Mouse (Mus musculus): Measurements from ENCODE around the gene Pnpla1.

Pnpla1 gene

GRCm38 (mm10) chr17:28871831-28872230 lies 13.6 kb downstream of the Pnpla1 start:
- Histone ChIP-seq H3K36me3 (ENCODE audit: insufficient read depth, low read length) (no peaks in the 10 kb centered on the region), H3K9me3 (ENCODE audit: low read length) (no peaks in the 10 kb centered on the region), H3K27me3 (ENCODE audit: insufficient read depth, low read length) (peaks cover 12% of the 10 kb centered on the region), H3K4me3 (replicated peaks; ENCODE audit: low read length) (no peak overlapping the region), H3K4me1 (replicated peaks; ENCODE audit: low read depth, low read length) (peaks cover 22% of the 10 kb centered on the region)
- no peak for TF ChIP-seq CTCF (conservative IDR thresholded peaks at IDR 0.05; ENCODE audit: low read length)
- no peak for TF ChIP-seq POU5F1 (IDR thresholded peaks at IDR 0.05; ENCODE audit: borderline replicate concordance, low read length)
- no peak for TF ChIP-seq NANOG (IDR thresholded peaks at IDR 0.05; ENCODE audit: borderline replicate concordance, low read length)

- H3K27me3 ChIP-seq (ENCODE audit: insufficient read depth, low read length), result peaks cover 12% of the 10 kb centered on the region
- H3K9me3 ChIP-seq (ENCODE audit: low read length), result no peaks in the 10 kb centered on the region
- no peaks in the 10 kb centered on the region for H3K36me3 ChIP-seq (ENCODE audit: insufficient read depth, low read length)
- H3K4me1 ChIP-seq (replicated peaks; ENCODE audit: low read depth, low read length), result peaks cover 23% of the 10 kb centered on the region
- no peak for TF ChIP-seq CTCF (conservative IDR thresholded peaks at IDR 0.05; ENCODE audit: low read length)
- no peak for TF ChIP-seq NANOG (IDR thresholded peaks at IDR 0.05; ENCODE audit: borderline replicate concordance, low read length)
- TF ChIP-seq POU5F1 (IDR thresholded peaks at IDR 0.05; ENCODE audit: borderline replicate concordance, low read length), result no peak
- H3K4me3 ChIP-seq (replicated peaks; ENCODE audit: low read length), result no peak overlapping the region
Observed at GRCm38 (mm10) chr17:28872322-28872721, 14.1 kb downstream of the Pnpla1 start.

- Histone ChIP-seq H3K4me1 (replicated peaks; ENCODE audit: low read depth, low read length) (peaks cover 30% of the 10 kb centered on the region), H3K4me3 (replicated peaks; ENCODE audit: low read length) (no peak overlapping the region), H3K27me3 (ENCODE audit: insufficient read depth, low read length) (peaks cover 18% of the 10 kb centered on the region), H3K9me3 (ENCODE audit: low read length) (no peaks in the 10 kb centered on the region), H3K36me3 (ENCODE audit: insufficient read depth, low read length) (no peaks in the 10 kb centered on the region)
- no peak for TF ChIP-seq NANOG (IDR thresholded peaks at IDR 0.05; ENCODE audit: borderline replicate concordance, low read length)
Observed at GRCm38 (mm10) chr17:28874216-28874615, 16.0 kb downstream of the Pnpla1 start.

DNA sequence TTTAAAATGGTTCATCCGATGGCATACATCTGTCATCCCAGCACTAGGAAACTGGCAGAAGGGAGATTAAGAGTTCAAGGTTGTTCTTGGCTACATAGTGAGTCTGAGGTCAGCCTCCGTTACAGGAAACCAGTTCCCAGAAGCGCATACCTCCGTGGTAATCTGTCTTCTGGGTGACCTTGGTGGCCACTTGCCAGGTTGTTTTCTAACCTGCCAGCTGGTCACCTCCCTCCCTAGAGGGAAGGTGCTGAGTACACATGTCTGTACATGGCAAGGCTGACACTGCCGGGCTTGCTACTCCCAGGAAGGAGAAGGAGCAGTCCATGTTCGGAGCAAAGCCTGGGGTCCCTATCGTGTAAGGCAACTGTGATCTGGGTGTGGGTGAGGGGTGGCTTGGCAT lies 16.6 kb downstream of the Pnpla1 start:
- H3K4me1 ChIP-seq (replicated peaks; ENCODE audit: low read depth, low read length), result peaks cover 31% of the 10 kb centered on the region
- H3K36me3 ChIP-seq (ENCODE audit: insufficient read depth, low read length), result no peaks in the 10 kb centered on the region
- H3K4me3 ChIP-seq (replicated peaks; ENCODE audit: low read length), result no peak overlapping the region
- peaks cover 18% of the 10 kb centered on the region for H3K27me3 ChIP-seq (ENCODE audit: insufficient read depth, low read length)
- TF ChIP-seq POU5F1 (IDR thresholded peaks at IDR 0.05; ENCODE audit: borderline replicate concordance, low read length) (no peak), NANOG (IDR thresholded peaks at IDR 0.05; ENCODE audit: borderline replicate concordance, low read length) (no peak), CTCF (conservative IDR thresholded peaks at IDR 0.05; ENCODE audit: low read length) (no peak)
- H3K9me3 ChIP-seq (ENCODE audit: low read length), result no peaks in the 10 kb centered on the region

DNA sequence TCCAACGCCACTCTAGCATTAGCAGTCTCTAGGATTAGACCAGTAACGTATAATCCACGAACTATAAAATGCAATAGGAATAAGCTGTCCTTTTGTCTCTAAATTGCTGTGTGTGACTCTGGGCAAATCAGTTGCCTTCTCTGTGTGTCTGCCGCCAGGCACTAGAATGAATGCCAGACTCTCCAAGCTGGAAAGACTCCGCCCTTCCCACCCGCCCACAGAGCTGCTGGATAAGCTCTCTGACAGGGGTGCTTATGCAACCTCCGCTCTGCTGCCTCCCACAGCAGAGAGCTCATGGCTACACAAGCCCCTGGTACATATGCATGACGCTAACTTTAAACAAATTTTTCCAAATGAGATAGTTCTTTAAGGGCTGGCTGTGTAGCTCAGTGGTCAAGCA lies 17.1 kb downstream of the Pnpla1 start:
- no peaks in the 10 kb centered on the region for H3K9me3 ChIP-seq (ENCODE audit: low read length)
- no peak for TF ChIP-seq NANOG (IDR thresholded peaks at IDR 0.05; ENCODE audit: borderline replicate concordance, low read length)
- no peak for TF ChIP-seq CTCF (conservative IDR thresholded peaks at IDR 0.05; ENCODE audit: low read length)
- H3K36me3 ChIP-seq (ENCODE audit: insufficient read depth, low read length), result no peaks in the 10 kb centered on the region
- H3K4me1 ChIP-seq (replicated peaks; ENCODE audit: low read depth, low read length), result peaks cover 35% of the 10 kb centered on the region
- peaks cover 18% of the 10 kb centered on the region for H3K27me3 ChIP-seq (ENCODE audit: insufficient read depth, low read length)
- no peak overlapping the region for H3K4me3 ChIP-seq (replicated peaks; ENCODE audit: low read length)

- TF ChIP-seq NANOG (IDR thresholded peaks at IDR 0.05; ENCODE audit: borderline replicate concordance, low read length), result no peak
- TF ChIP-seq CTCF (conservative IDR thresholded peaks at IDR 0.05; ENCODE audit: low read length), result no peak
- no peak for TF ChIP-seq POU5F1 (IDR thresholded peaks at IDR 0.05; ENCODE audit: borderline replicate concordance, low read length)
- peaks cover 46% of the 10 kb centered on the region for H3K4me1 ChIP-seq (replicated peaks; ENCODE audit: low read depth, low read length)
- H3K36me3 ChIP-seq (ENCODE audit: insufficient read depth, low read length), result no peaks in the 10 kb centered on the region
- H3K27me3 ChIP-seq (ENCODE audit: insufficient read depth, low read length), result peaks cover 24% of the 10 kb centered on the region
- H3K9me3 ChIP-seq (ENCODE audit: low read length), result no peaks in the 10 kb centered on the region
- peak overlapping the region; percentile 68 for H3K4me3 ChIP-seq (replicated peaks; ENCODE audit: low read length)
Observed at GRCm38 (mm10) chr17:28876331-28876730, 18.1 kb downstream of the Pnpla1 start.

GRCm38 (mm10) chr17:28876821-28877220 lies 18.6 kb downstream of the Pnpla1 start:
- TF ChIP-seq CTCF (conservative IDR thresholded peaks at IDR 0.05; ENCODE audit: low read length) (peak; percentile 91), POU5F1 (IDR thresholded peaks at IDR 0.05; ENCODE audit: borderline replicate concordance, low read length) (no peak), NANOG (IDR thresholded peaks at IDR 0.05; ENCODE audit: borderline replicate concordance, low read length) (no peak)
- no peaks in the 10 kb centered on the region for H3K9me3 ChIP-seq (ENCODE audit: low read length)
- peaks cover 49% of the 10 kb centered on the region for H3K4me1 ChIP-seq (replicated peaks; ENCODE audit: low read depth, low read length)
- no peaks in the 10 kb centered on the region for H3K36me3 ChIP-seq (ENCODE audit: insufficient read depth, low read length)
- H3K27me3 ChIP-seq (ENCODE audit: insufficient read depth, low read length), result peaks cover 24% of the 10 kb centered on the region
- peak overlapping the region; percentile 68 for H3K4me3 ChIP-seq (replicated peaks; ENCODE audit: low read length)

GRCm38 (mm10) chr17:28879931-28880391 lies 21.8 kb downstream of the Pnpla1 start:
- Histone ChIP-seq H3K36me3 (ENCODE audit: insufficient read depth, low read length) (no peaks in the 10 kb centered on the region), H3K9me3 (ENCODE audit: low read length) (no peaks in the 10 kb centered on the region), H3K4me1 (replicated peaks; ENCODE audit: low read depth, low read length) (peaks cover 72% of the 10 kb centered on the region), H3K4me3 (replicated peaks; ENCODE audit: low read length) (peak overlapping the region; percentile 62), H3K27me3 (ENCODE audit: insufficient read depth, low read length) (peaks cover 20% of the 10 kb centered on the region)
- TF ChIP-seq NANOG (IDR thresholded peaks at IDR 0.05; ENCODE audit: borderline replicate concordance, low read length) (no peak), CTCF (conservative IDR thresholded peaks at IDR 0.05; ENCODE audit: low read length) (peak; percentile 89)

GRCm38 (mm10) chr17:28882316-28882715 lies 24.1 kb downstream of the Pnpla1 start:
- no peaks in the 10 kb centered on the region for H3K36me3 ChIP-seq (ENCODE audit: insufficient read depth, low read length)
- TF ChIP-seq POU5F1 (IDR thresholded peaks at IDR 0.05; ENCODE audit: borderline replicate concordance, low read length), result no peak
- no peak for TF ChIP-seq NANOG (IDR thresholded peaks at IDR 0.05; ENCODE audit: borderline replicate concordance, low read length)
- TF ChIP-seq CTCF (conservative IDR thresholded peaks at IDR 0.05; ENCODE audit: low read length), result no peak
- H3K9me3 ChIP-seq (ENCODE audit: low read length), result no peaks in the 10 kb centered on the region
- no peak overlapping the region for H3K4me3 ChIP-seq (replicated peaks; ENCODE audit: low read length)
- H3K4me1 ChIP-seq (replicated peaks; ENCODE audit: low read depth, low read length), result peaks cover 52% of the 10 kb centered on the region
- H3K27me3 ChIP-seq (ENCODE audit: insufficient read depth, low read length), result 0 out of 2 replicates have a peak, but pooled peaks cover 14% of the 10 kb centered on the region

Data from E14TG2a.4 (cell line).